Mouse (Mus musculus): ENCODE results near the gene Rassf7.

DNA sequence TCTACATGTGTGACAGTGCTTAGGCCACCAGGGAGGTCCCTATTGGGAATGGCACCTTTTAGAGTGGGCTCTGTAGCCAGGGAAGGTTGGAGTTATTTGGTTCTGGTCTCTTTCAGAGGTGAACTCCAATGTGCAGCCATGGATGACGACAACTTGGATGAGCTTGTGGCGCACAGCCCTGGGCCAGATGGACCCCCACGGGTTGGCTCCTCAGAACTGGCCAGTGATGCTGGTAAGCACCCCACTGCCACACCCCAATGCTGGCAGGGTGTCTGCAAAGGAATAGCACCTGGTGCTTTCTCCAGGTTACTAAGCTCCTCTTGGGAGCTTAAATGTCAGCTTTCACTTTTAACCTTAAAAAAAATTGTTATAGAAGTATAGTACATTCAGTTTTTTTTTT lies 15.5 kb downstream of the Rassf7 start:
- TF ChIP-seq HCFC1 (IDR thresholded peaks at IDR 0.05; ENCODE audit: low read depth, low read length) (no peak), CTCF (conservative IDR thresholded peaks at IDR 0.05 in 1 of 2, IDR thresholded peaks at IDR 0.05 in 1 of 2; ENCODE audit: low read depth in 2 of 2, low read length in 2 of 2) (no peak), KAT2A (IDR thresholded peaks at IDR 0.05; ENCODE audit: insufficient replicate concordance, low read length) (no peak), TBP (conservative IDR thresholded peaks at IDR 0.05; ENCODE audit: low read depth, low read length) (no peak), ZC3H11A (IDR thresholded peaks at IDR 0.05; ENCODE audit: low read depth, low read length) (no peak), MYC (IDR thresholded peaks at IDR 0.05; ENCODE audit: low read depth, low read length) (no peak), RAD21 (IDR thresholded peaks at IDR 0.05; ENCODE audit: low read depth, low read length) (no peak)

All from CH12.LX (cell line).